Mouse (Mus musculus): ENCODE results near the gene Mrpl4.
A peak's percentile ranks its signal among the peaks of the same experiment; 100 is the strongest.

The Mrpl4 gene

GRCm38 (mm10) chr9:21002627-21003551 is at the start of gene Mrpl4:
Mrpl4 (plus strand) TSS chr9:21002738.
- peak; percentile 90 for DNase-seq (ENCODE audit: low read depth, low spot score)

GRCm38 (mm10) chr9:20956989-20957388 is 45.5 kb upstream of the Mrpl4 start:
- DNase-seq (ENCODE audit: low read depth, low spot score), result no peak

DNA sequence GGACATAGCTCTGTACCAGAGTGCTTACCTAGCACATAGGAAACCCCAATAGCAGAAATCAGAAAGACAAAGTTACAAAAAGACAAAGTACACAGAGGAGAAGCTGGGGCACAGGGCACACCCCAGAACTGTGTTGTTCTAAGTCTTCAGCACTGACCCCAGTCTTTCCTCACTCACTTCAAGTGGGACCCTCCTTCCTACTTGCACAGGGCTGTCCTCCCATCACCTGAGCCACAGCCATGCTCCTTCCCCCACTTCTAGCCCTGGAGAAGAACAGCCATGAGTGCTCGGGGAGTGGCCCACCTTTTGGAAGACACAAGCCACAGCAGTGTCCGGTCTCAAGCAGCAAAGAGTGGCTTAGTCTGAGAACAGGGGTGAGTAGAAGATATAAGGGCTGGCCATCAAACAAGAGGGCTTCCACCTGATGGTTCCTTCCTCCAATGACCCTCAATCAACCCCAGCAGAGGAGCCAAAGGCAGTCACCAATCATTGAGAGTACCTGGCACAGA is 43.1 kb upstream of the Mrpl4 start, which contains the start of gene Dnmt1:
Gene Dnmt1 (minus strand): TSS at position 459 of the 509 bp plus-strand sequence.
- no peak for DNase-seq (ENCODE audit: low read depth, low spot score)

- DNase-seq (ENCODE audit: low read depth, low spot score), result no peak
Measured at GRCm38 (mm10) chr9:20961557-20961956, 41.0 kb upstream of the Mrpl4 start.

DNA sequence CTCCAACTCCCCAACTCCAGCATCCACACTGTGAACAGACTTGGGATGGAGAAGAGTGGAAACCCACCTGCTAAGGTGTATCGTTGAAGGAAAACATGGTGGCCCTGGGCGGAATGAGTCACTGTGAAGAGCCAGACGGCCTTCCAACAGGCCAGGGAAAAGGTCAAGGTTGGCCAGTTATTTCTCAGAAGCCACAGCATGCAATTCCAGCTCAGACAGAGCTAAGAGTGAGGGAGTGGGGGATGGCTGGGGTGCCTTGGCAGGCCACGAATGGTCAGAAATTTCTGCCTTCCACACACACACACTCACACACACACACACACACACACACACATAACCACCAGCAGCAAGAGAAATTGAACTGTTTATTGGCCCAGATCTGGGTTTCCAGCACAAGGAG is 36.9 kb upstream of the Mrpl4 start:
- DNase-seq (ENCODE audit: low read depth, low spot score), result no peak

DNA sequence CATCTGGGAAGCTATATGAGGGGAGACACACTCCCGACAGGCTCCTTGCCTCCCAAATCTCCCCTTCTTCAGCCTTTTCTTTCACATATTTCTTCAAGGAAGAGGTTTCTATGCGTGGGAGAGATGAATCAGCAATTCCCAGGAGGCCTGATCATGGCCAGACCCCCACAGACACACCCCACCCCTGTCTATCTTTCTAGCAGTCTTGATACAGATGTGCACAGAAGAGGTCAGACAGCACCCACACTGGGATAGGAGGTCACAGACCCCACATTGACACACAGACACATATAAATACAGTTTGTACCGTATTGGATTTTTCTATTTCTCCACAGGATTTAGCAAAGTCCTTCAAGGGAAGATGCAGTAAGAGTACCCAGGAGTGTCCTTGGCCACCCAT is 36.5 kb upstream of the Mrpl4 start:
- DNase-seq (ENCODE audit: low read depth, low spot score), result no peak

DNA sequence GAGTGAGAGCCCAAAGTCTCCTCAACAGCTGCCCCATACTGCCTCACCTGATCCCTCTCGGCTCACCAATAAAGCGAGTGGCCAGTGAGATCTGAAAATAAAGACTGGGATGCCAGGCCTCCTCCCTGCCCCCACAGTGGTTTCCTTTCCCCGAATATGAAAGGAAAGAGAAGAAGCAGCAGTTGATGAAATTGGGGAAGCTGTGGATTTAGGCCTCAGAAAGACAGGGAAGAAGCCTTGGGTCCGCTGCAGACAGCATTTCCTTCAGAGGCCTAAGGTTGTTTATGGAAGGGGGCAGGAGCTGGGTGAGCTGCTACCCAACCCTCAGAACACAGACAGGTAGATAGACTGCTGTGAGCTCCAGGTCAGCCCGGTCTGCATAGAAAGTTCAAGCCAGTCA is 35.8 kb upstream of the Mrpl4 start:
- DNase-seq (ENCODE audit: low read depth, low spot score), result no peak

DNA sequence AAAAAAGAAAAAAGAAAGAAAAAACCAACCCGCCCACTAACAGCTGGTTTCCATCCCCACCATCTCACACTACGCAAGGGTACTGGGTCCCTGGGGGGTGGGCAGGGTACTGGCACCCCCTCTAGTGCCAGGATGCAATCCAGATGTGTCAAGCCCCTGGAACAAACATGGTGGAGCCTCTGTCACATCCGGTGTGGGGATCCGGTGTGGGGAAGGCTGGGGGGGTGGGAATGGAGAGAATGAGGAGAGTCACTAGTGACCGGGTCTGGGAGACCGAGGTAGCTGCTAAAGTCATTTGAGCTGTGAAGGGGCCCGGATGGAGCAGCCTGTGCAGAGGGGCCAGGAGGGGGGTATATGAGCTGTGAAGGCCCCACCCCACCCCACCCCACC is 30.8 kb upstream of the Mrpl4 start:
- peak; percentile 69 for DNase-seq (ENCODE audit: low read depth, low spot score)

DNA sequence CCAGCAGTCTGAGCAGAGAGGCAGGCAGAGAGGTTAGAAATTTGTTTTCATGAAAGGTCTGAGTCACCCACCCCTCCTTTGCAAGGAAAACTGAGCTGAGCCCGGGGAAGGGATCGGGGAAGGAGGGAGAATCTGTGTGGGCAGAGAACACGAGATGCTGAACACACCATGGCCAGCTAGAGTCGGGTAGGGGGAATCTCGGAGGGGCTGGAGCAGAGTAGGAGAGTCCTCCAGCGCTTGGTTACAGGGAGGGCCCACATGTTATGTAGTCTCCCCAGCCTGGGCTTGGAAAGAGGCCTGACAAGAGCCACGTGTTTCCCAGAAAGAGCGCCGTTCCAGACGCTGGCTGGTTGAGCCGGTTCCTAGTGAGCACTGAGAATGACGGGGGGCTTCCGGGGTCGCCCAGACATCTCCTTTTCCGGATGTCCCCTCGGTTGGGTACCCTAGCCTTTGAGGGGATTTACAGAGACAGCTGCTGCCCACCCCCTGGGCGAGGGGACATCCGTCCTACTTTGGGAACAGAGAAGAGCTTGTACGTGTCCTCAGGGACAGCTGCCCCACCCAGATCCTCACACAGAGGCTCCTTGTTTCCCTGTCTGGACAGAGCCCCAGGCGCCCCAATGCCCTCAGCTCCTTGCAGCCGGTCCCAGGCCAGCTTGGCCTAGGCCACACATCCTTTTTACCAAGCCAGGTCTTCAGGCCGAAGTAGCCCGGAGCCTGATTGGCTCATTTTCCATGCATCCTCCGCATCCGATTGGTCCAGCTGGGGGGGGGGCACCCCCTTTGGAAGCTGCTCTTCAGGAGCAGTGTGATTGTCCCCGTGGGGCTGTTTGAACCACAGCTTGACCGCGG is 30.2 kb upstream of the Mrpl4 start:
- DNase-seq (ENCODE audit: low read depth, low spot score), result peak; percentile 46

GRCm38 (mm10) chr9:20973001-20973681 is 29.4 kb upstream of the Mrpl4 start:
- no peak for DNase-seq (ENCODE audit: low read depth, low spot score)

DNA sequence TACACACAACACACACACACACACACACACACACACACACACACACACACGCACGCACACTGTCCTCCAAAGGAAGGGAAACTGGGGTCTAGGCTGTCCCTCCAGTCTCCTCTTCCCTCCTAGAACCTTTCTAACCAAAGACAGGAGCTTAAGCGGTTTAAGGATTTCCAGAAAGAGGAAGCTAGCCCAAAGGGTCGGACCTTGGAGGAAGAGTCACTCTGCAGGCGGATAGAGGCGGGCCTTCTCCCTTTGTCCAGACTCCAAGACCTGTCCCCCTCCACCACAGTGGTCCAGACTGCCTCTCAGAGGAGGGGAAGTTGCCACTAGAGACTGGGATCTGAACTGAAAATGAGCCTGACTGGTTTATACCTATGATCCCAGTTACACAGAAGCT is 28.9 kb upstream of the Mrpl4 start:
- DNase-seq (ENCODE audit: low read depth, low spot score), result no peak

GRCm38 (mm10) chr9:20975431-20976215 is 26.9 kb upstream of the Mrpl4 start:
- peak; percentile 48 for DNase-seq (ENCODE audit: low read depth, low spot score)

DNA sequence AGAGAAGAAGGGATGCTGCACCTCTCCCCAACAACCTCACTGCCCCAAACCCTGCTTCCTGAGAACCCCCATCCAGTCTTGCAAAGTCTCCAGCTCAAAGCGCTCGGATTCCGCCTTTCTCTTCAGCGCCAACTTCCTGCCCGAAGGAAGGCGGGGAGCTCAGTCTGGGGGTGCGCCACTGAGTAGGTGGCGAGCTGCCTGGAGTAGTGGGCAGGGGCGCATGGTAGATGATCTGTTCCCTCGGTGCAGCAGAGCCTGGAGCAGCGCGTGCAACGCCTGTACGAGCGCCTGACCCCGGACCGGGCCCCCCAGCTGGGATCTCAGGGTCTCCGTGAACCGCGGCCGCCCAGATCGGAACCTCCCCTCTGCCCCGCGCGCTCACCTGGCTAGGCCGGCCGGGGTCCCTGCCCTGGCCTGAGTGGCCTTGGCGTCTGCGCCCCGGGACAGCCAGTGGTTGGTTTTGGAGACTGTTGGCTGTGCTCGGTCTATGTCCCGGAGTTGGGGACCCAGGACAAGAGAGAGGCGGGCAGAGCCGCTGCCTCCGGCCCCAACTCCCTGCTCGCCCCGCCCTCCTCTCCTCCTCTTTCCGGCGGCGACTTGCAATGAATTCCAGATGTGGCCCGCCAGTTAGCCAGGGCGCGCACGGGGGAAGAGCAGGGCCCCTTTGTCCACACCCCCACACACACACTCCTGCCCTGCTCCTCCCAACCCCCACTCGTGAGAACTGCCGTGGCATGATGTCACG is 26.1 kb upstream of the Mrpl4 start, which contains the start of gene S1pr2:
Gene S1pr2 (minus strand): TSS at position 566 of the 745 bp plus-strand sequence.
- DNase-seq (ENCODE audit: low read depth, low spot score), result peak; percentile 96

- no peak for DNase-seq (ENCODE audit: low read depth, low spot score)
Measured at GRCm38 (mm10) chr9:20976961-20977689, 25.4 kb upstream of the Mrpl4 start.

DNA sequence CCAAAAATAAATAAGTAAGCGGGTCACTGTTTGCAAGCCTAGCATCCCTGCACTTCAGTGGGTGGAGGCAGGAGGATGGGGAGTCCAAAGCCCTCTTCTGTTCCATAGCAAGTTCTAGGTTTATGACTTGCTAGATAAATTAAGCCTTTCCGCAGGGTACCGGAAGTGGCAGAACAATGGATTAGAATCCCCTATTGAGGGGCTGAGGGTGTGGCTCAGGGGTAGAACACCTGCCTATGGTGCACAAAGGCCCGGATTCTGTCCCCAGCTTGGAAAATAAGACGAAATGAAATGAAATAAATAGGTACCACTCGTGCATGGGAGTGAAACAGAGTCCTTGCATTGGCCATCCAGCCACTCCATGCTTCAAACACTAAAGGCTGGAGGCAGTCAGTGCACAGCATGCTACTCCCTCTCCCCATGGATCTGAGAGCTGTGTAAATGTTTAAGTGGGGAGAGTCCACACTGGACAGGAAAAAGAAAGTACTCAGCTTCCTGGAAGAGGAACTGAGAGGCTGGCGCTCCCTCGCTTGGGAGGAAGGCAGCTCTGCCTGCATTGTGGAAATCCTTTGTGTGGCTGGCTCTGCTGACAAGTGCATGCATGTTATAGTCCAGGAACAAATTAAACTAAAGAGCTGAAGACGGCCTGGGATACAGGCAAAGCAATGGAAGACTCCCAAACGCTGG is 24.0 kb upstream of the Mrpl4 start:
- DNase-seq (ENCODE audit: low read depth, low spot score), result no peak

GRCm38 (mm10) chr9:20979181-20979580 is 23.4 kb upstream of the Mrpl4 start:
- DNase-seq (ENCODE audit: low read depth, low spot score), result no peak

GRCm38 (mm10) chr9:20979769-20980168 is 22.8 kb upstream of the Mrpl4 start:
- DNase-seq (ENCODE audit: low read depth, low spot score), result no peak

- DNase-seq (ENCODE audit: low read depth, low spot score), result no peak
Measured at GRCm38 (mm10) chr9:20982171-20982570, 20.4 kb upstream of the Mrpl4 start.

GRCm38 (mm10) chr9:20983169-20983568 is 19.4 kb upstream of the Mrpl4 start:
- no peak for DNase-seq (ENCODE audit: low read depth, low spot score)
